Mouse (Mus musculus) spleen, adult 2 months (tissue): ENCODE data around the gene Nphp3. TPM values are rescaled to one million over a fixed set of nuclear protein-coding genes. Genes with fewer than 3 reads are reported as not detected.

ENCODE experiments used
- DNase-seq, 2 experiments: peaks; one replicate each; pipeline versions ENCODE4 v3.0.0 to v3.0.0-alpha.2; 2012 to 2021; ENCODE audit warnings: low spot score in 2 of 2, low read depth in 1 of 2
- H3K27ac ChIP-seq: fragments of 200-500 bp; 2 replicates; pipeline ENCODE4 v1.5.1; 2012; ENCODE audit warnings: low read length, inconsistent platforms; ENCODE audit not compliant: insufficient read depth
- H3K27me3 ChIP-seq: fragments of 200-500 bp; 2 replicates; pipeline ENCODE4 v1.6.1; 2012; ENCODE audit warnings: mild to moderate bottlenecking, moderate library complexity, low read length, inconsistent platforms; ENCODE audit not compliant: control insufficient read depth, insufficient read depth
- H3K36me3 ChIP-seq: fragments of 200-500 bp; 2 replicates; pipeline ENCODE4 v1.6.1; 2012; ENCODE audit warnings: mild to moderate bottlenecking, low read length, inconsistent platforms; ENCODE audit not compliant: control insufficient read depth, insufficient read depth
- H3K4me1 ChIP-seq: fragments of 200-500 bp; 2 replicates; pipeline ENCODE4 v1.6.1; 2011; ENCODE audit warnings: inconsistent platforms; ENCODE audit not compliant: control insufficient read depth, insufficient read depth, insufficient read length
- H3K4me3 ChIP-seq: fragments of 200-500 bp; 2 replicates; pipeline ENCODE4 v1.5.1; 2011; ENCODE audit warnings: mild to moderate bottlenecking, inconsistent platforms; ENCODE audit not compliant: insufficient read depth, insufficient read length; ENCODE audit errors: extremely low read depth
- CTCF ChIP-seq: fragments of 200-500 bp; IDR thresholded peaks from 2 replicates; pipeline ENCODE4 v1.5.1; 2011; ENCODE audit warnings: mild to moderate bottlenecking, inconsistent platforms; ENCODE audit not compliant: insufficient read depth, insufficient read length, insufficient replicate concordance; ENCODE audit errors: extremely low read depth
- POLR2A ChIP-seq: fragments of 200-500 bp; IDR thresholded peaks from 2 replicates; pipeline ENCODE4 v1.6.1; 2011; ENCODE audit warnings: low read depth, low read length, inconsistent platforms
- WGBS: fragments of 180-500 bp; shearing (Covaris S2); methylation state at CpG from one replicate; pipeline ENCODE4 v1.1.7; 2018; 5-methylcytosine and 5-hydroxymethylcytosine counted together
- polyA plus RNA-seq: library from polyadenylated mRNA; depleted of rRNA; stranded (reverse); fragments of >200 nt; gene quantifications from 2 replicates; pipeline ENCODE4 v1.2.3, GENCODE M21; 2012; rRNA removed

The Nphp3 gene
- polyA plus RNA-seq, 1 experiment, result 4.1 TPM

GRCm38 (mm10) chr9:104078780-104079179 is 76.4 kb downstream of the Nphp3 start:
- DNase-seq, result no peak
- Histone ChIP-seq H3K27me3 (no peaks in the 10 kb centered on the region), H3K36me3 (no peaks in the 10 kb centered on the region; the same call in 1 of the 2 replicates), H3K4me3 (no peak overlapping the region), H3K4me1 (no peaks in the 10 kb centered on the region), H3K27ac (no peak overlapping the region)
- WGBS, result 91% methylated on average over 1 of the region's 1 CpGs
- TF ChIP-seq CTCF (no peak), POLR2A (no peak)

GRCm38 (mm10) chr9:104079379-104079778 is 77.0 kb downstream of the Nphp3 start:
- Histone ChIP-seq H3K4me1 (no peaks in the 10 kb centered on the region), H3K27me3 (no peaks in the 10 kb centered on the region), H3K27ac (no peak overlapping the region), H3K36me3 (peaks cover 3% of the 10 kb centered on the region), H3K4me3 (no peak overlapping the region)
- no peak for TF ChIP-seq POLR2A
- peak; percentile 59; the same call in 1 of the 2 replicates for TF ChIP-seq CTCF
- peak in 1 of 2 experiments; percentile 43 for DNase-seq
- WGBS, result 45% methylated on average over 5 of the region's 5 CpGs

GRCm38 (mm10) chr9:104080038-104080437 is 77.7 kb downstream of the Nphp3 start:
- TF ChIP-seq CTCF (no peak), POLR2A (no peak)
- 75% methylated on average over 3 of the region's 3 CpGs for WGBS
- Histone ChIP-seq H3K27me3 (no peaks in the 10 kb centered on the region), H3K4me1 (no peaks in the 10 kb centered on the region), H3K36me3 (peaks cover 3% of the 10 kb centered on the region), H3K4me3 (no peak overlapping the region), H3K27ac (no peak overlapping the region)
- no peak for DNase-seq

- 89% methylated on average over 4 of the region's 4 CpGs for WGBS
- no peak for TF ChIP-seq POLR2A
- TF ChIP-seq CTCF, result no peak
- Histone ChIP-seq H3K4me1 (no peaks in the 10 kb centered on the region), H3K36me3 (peaks cover 3% of the 10 kb centered on the region), H3K4me3 (no peak overlapping the region), H3K27me3 (no peaks in the 10 kb centered on the region), H3K27ac (no peak overlapping the region)
- no peak for DNase-seq
These were observed 83.5 kb downstream of the Nphp3 start for GRCm38 (mm10) chr9:104085730-104086429.

GRCm38 (mm10) chr9:104088555-104088954 is 86.2 kb downstream of the Nphp3 start:
- Histone ChIP-seq H3K27ac (no peak overlapping the region), H3K36me3 (peaks cover 3% of the 10 kb centered on the region), H3K4me3 (no peak overlapping the region), H3K27me3 (no peaks in the 10 kb centered on the region), H3K4me1 (no peaks in the 10 kb centered on the region)
- TF ChIP-seq POLR2A (no peak), CTCF (no peak)
- DNase-seq, result no peak
- WGBS, result 72% methylated on average over 8 of the region's 8 CpGs

GRCm38 (mm10) chr9:104092945-104093344 is 90.6 kb downstream of the Nphp3 start:
- no peak for TF ChIP-seq CTCF
- TF ChIP-seq POLR2A, result no peak
- H3K27ac ChIP-seq, result no peak overlapping the region
- no peak overlapping the region for H3K4me3 ChIP-seq
- WGBS, result 93% methylated on average over 5 of the region's 5 CpGs
- H3K27me3 ChIP-seq, result no peaks in the 10 kb centered on the region
- no peak for DNase-seq
- no peaks in the 10 kb centered on the region for H3K4me1 ChIP-seq
- H3K36me3 ChIP-seq, result no peaks in the 10 kb centered on the region

Other genes with a start within 250 kb of the Nphp3 start
- gene Tmem108, start 240.7 kb upstream of the Nphp3 start, polyA plus RNA-seq, result 2.2 and 3.7 TPM in 2 replicates
- not detected in 2 replicates for gene Gm28305, start 38.1 kb downstream of the Nphp3 start, polyA plus RNA-seq
- gene Uba5, start 60.6 kb downstream of the Nphp3 start, polyA plus RNA-seq, result 9.4 and 10.2 TPM in 2 replicates
- gene Acad11, start 60.8 kb downstream of the Nphp3 start, polyA plus RNA-seq, result 5.5 and 6.3 TPM in 2 replicates
- gene Ackr4, start 124.4 kb downstream of the Nphp3 start, polyA plus RNA-seq, result 1.4 and 1.6 TPM in 2 replicates